Mouse (Mus musculus): Measurements from ENCODE around the gene Sh3bp5. TPM values are rescaled to one million over a fixed set of nuclear protein-coding genes. Genes with fewer than 3 reads are reported as not detected.

The Sh3bp5 gene
- polyA plus RNA-seq (2012; ENCODE audit: low replicate concordance): 9.4 and 19.6 TPM in 2 replicates

DNA sequence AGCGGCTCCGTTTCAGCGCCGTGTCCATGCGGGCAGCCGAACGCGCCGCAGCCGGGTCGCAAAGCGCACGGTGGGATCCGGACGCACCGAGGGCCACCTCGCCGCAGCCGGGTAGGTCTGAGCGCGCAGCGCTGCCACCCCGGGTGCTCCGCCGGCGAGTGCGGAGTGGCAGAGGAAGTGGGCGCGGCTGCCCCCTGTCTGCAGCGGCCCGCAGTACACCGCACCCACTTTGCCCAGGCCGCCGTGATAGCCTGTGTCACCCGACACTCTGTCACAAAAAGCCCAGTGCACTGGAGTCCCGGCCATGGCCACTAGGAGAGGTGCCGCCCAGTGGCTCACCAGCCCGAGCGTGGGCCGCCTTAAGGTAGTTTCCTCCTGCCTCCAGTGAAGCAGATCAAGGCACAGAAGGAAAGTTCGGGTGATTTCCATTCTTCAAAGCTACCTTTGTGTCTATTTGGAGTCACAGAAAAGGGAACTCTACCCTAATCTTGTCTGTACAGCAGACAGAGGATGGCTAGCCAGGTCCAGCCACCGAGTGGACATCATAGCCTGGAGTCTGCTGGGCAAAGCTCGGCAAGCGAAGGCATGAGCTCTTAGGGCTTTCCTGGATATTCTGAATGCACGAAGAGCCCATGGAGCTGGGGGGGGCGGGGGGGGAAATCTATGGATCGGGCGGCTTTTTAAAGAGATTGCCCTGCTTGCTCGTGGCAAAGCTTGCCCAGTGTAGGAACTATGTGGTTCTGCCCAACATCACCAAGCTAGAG, at the start of gene Sh3bp5:
Sh3bp5 (minus strand) TSS at position 149 of the 764 bp plus-strand sequence.

DNA sequence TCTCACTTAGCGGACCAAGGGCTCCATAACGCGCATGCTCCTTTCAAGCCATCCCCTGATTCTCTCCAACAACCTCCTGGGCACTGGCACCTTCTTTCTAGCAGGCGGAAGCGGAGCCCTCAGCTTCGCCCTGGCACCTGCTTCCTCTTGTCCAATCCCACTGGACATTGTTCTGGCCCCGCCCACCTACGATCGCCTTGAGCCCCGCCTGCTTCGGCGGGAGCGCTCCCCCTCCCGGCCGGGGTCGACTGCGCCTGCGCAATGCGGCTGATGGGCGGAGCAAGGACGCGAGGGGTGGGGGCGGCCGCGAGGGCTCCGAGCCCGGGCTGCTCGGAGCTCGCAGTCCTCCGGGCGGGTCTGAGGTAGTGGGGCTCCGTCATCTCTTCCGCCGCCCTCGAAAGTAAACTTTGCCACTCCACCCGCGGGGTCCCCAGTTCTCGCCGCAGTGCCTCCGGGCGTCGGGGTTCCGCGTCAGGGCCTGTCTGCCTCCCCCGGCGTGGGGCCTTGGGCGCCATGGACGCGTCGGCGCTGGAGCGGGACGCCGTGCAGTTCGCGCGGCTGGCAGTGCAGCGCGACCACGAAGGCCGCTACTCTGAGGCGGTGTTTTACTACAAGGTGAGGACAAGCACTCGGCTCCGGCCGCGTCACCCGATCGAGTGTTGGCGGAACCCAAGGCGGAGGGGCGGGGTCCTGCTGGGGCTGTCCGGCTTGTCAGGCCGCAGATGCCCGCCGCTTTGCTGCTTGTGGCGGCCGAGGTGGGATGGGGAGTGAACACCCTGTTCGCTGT, 99.3 kb downstream of the Sh3bp5 start, which contains the start of gene Capn7:
Capn7 (plus strand) TSS at position 270 of the 787 bp plus-strand sequence.

DNA sequence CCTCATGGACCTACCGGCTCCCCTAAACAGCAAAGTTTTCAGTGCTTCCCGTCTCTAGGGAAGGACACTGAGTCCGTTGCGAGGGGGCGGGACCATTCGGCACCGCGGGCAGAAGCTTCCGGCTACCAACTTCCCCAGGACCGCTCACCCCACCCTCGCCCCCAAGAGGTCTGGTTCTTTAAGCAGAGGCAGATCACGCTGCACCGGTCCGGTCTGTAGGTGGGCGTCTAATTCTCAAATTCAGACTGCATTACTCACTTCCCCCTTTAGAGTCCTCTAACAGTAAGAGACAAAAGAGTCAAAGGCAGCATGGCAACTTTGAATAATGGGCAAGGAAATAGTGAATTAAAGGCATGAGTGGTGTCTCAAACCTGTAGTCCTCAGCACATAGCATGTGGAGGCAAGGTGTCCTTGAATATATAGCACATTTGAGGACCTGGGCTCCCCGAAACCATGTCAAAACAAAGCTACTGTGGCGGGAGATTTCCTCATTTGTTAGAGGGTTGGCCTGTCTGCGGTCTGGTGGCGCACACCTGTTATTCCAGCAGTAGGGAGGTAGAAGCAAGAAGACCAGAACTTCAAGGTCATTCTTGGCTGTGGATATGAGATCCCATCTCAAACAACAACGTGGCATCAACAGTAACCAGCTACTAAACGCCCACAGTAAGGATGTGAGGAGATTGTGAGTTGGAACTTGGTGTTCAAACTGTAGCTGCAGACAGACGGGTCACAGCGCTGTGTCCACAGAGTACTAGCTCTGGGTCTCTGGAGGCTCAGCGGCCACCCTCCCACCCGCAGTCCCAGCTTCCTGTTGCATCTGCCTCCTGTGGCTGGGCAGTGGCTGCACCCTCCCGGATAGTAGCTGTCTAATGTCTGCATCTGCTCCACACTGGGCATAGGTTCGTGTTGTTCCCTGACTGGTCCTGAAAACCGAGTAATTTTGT, 111.8 kb downstream of the Sh3bp5 start, which contains the start of gene Dnah1:
Dnah1 (minus strand) TSS at position 48 of the 944 bp plus-strand sequence.

Other genes with a start within 250 kb of the Sh3bp5 start
- gene Tnnc1, start 227.8 kb downstream of the Sh3bp5 start, polyA plus RNA-seq (2012; ENCODE audit: low replicate concordance): 0.26 TPM in 1 of 2 replicates, not detected in the other
- 128 and 175 TPM in 2 replicates for gene Nisch, start 219.1 kb downstream of the Sh3bp5 start, polyA plus RNA-seq (2012; ENCODE audit: low replicate concordance)
- gene Sema3g, start 218.2 kb downstream of the Sh3bp5 start, polyA plus RNA-seq (2012; ENCODE audit: low replicate concordance): 0.21 and 0.60 TPM in 2 replicates
- gene Phf7, start 184.8 kb downstream of the Sh3bp5 start, polyA plus RNA-seq (2012; ENCODE audit: low replicate concordance): 1.8 and 3.5 TPM in 2 replicates
- gene Bap1, start 184.6 kb downstream of the Sh3bp5 start, polyA plus RNA-seq (2012; ENCODE audit: low replicate concordance): 34.1 and 85.8 TPM in 2 replicates
- 0.08 TPM in 1 of 2 replicates, not detected in the other for gene Dnah1, start 112.2 kb downstream of the Sh3bp5 start, polyA plus RNA-seq (2012; ENCODE audit: low replicate concordance)
- 5.7 and 7.8 TPM in 2 replicates for gene Capn7, start 99.4 kb downstream of the Sh3bp5 start, polyA plus RNA-seq (2012; ENCODE audit: low replicate concordance)
- gene Eaf1, start 58.3 kb upstream of the Sh3bp5 start, polyA plus RNA-seq (2012; ENCODE audit: low replicate concordance): 345 and 612 TPM in 2 replicates
- 1.1 and 3.7 TPM in 2 replicates for gene Mettl6, start 59.0 kb upstream of the Sh3bp5 start, polyA plus RNA-seq (2012; ENCODE audit: low replicate concordance)
- 0.52 and 1.2 TPM in 2 replicates for gene Colq, start 155.3 kb upstream of the Sh3bp5 start, polyA plus RNA-seq (2012; ENCODE audit: low replicate concordance)
- gene Gm49387, start 204.8 kb upstream of the Sh3bp5 start, polyA plus RNA-seq (2012; ENCODE audit: low replicate concordance): not detected in 2 replicates
- 1.7 and 5.7 TPM in 2 replicates for gene Btd, start 204.9 kb upstream of the Sh3bp5 start, polyA plus RNA-seq (2012; ENCODE audit: low replicate concordance)
- 0.19 and 0.46 TPM in 2 replicates for gene Hacl1, start 205.2 kb upstream of the Sh3bp5 start, polyA plus RNA-seq (2012; ENCODE audit: low replicate concordance)